Mouse (Mus musculus): ENCODE measurements around the gene Srgap1. TPM values are rescaled to one million over a fixed set of nuclear protein-coding genes. Genes with fewer than 3 reads are reported as not detected.

Gene Srgap1
- polyA plus RNA-seq, 1 experiment = 1.5 TPM

- WGBS = 93% methylated on average over 9 of the region's 9 CpGs
Measured at GRCm38 (mm10) chr10:121732542-121732941, 314.6 kb downstream of the Srgap1 start.

GRCm38 (mm10) chr10:121731048-121731725 is 315.9 kb downstream of the Srgap1 start:
- WGBS = 89% methylated on average over 8 of the region's 8 CpGs

More at GRCm38 (mm10) chr10:121732542-121732941, 314.6 kb downstream of the Srgap1 start:
- no peak for DNase-seq (ENCODE audit: low read depth, low spot score)

More at GRCm38 (mm10) chr10:121731048-121731725, 315.9 kb downstream of the Srgap1 start:
- DNase-seq (ENCODE audit: low read depth, low spot score) = no peak

Other genes starting within 250 kb of the Srgap1 start
- 2.9 and 3.6 TPM in 2 replicates for gene Rxylt1, start 50.1 kb upstream of the Srgap1 start, polyA plus RNA-seq (2012; rRNA removed)